Mouse (Mus musculus): ENCODE results near the gene Cpa1.

DNA sequence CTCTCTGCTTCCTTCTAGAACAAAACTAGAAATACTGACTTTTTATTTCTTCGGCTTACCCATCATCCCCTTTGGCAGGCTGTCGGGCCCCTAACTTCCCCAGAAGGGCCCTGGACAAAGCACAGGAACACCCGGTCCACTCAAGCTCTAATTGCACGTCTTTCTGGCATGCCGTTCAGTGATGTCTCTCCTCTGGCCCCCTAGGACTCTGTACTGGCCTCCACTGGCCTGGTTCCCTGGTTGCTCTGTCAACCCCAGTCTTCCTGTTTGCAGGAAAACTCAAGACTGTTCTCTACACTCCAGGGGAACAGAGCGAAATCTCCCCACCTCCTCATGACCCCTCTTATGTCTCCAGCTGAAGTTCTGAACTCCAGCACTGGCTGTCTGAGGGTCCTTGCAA lies 20.3 kb upstream of the Cpa1 start:
- TF ChIP-seq CTCF (IDR thresholded peaks at IDR 0.05; ENCODE audit: insufficient read depth, low read depth, low read length) (no peak), POLR2A (IDR thresholded peaks at IDR 0.05; ENCODE audit: insufficient read depth, low read depth, low read length) (no peak)

Data from olfactory bulb, adult 2 months (tissue).